Mouse (Mus musculus) intestine, embryonic 16.5 days (tissue): ENCODE measurements around the gene Zdhhc14. TPM values are rescaled to one million over a fixed set of nuclear protein-coding genes. Genes with fewer than 3 reads are reported as not detected.

Experiments used
- ATAC-seq: fragments of 200-750 bp; cut with Nextera tagmentation; 2 replicates; pipeline ENCODE4 v1.8.0; 2017; ENCODE audit warnings: moderate TSS enrichment, moderate library complexity
- H3K27ac ChIP-seq: fragments of 300-500 bp; sonication (generic); 2 replicates; pipeline ENCODE4 v1.5.1; 2014; ENCODE audit warnings: mild to moderate bottlenecking, low read length
- H3K27me3 ChIP-seq: fragments of 300-500 bp; sonication (generic); replicated peaks from 2 replicates; pipeline ENCODE4 v1.6.1; 2014; ENCODE audit warnings: low read length, control low read depth, mixed read lengths; ENCODE audit not compliant: control insufficient read depth, insufficient read depth
- H3K36me3 ChIP-seq: fragments of 300-500 bp; sonication (generic); 2 replicates; pipeline ENCODE4 v1.6.1; 2014; ENCODE audit warnings: low read length, control low read depth; ENCODE audit not compliant: control insufficient read depth, insufficient read depth
- H3K4me1 ChIP-seq: fragments of 300-500 bp; sonication (generic); 2 replicates; pipeline ENCODE4 v1.6.1; 2014; ENCODE audit warnings: low read length, control low read depth, mixed read lengths; ENCODE audit not compliant: control insufficient read depth, insufficient read depth
- H3K4me2 ChIP-seq: fragments of 300-500 bp; sonication (generic); 2 replicates; pipeline ENCODE4 v1.6.1; 2014; ENCODE audit warnings: low read depth, low read length, control low read depth
- H3K4me3 ChIP-seq: fragments of 300-500 bp; sonication (generic); 2 replicates; pipeline ENCODE4 v1.5.1; 2014; ENCODE audit warnings: mild to moderate bottlenecking, low read length
- H3K9ac ChIP-seq: fragments of 300-500 bp; sonication (generic); 2 replicates; pipeline ENCODE4 v1.6.1; 2014; ENCODE audit warnings: low read depth, low read length
- H3K9me3 ChIP-seq: fragments of 300-500 bp; sonication (generic); 2 replicates; pipeline ENCODE4 v1.6.1; 2016; ENCODE audit warnings: low read length, control low read depth; ENCODE audit not compliant: control insufficient read depth
- WGBS: fragments of 180-500 bp; shearing (Covaris S2); extraction: QIAGEN DNeasy Blood & Tissue Kit; methylation state at CpG from one replicate; pipeline ENCODE4 v1.1.7; 2014; 5-methylcytosine and 5-hydroxymethylcytosine counted together
- polyA plus RNA-seq: library from polyadenylated mRNA; unstranded; fragments of >200 nt; fragmentation: Nextera tagmentation; extraction: Ambion mirVana; gene quantifications from 2 replicates; pipeline ENCODE4 v1.2.1, GENCODE M21; 2015

Zdhhc14 gene
- polyA plus RNA-seq, 1 experiment from 2014 or later = 0.48 TPM

- no peaks in the 10 kb centered on the region for H3K27me3 ChIP-seq
- no peak overlapping the region for H3K4me3 ChIP-seq
- no peak overlapping the region for H3K27ac ChIP-seq
- no peak for ATAC-seq
- no peaks in the 10 kb centered on the region for H3K4me1 ChIP-seq
- WGBS = 84% methylated on average over 4 of the region's 4 CpGs
- no peak overlapping the region for H3K9ac ChIP-seq
- no peaks in the 10 kb centered on the region for H3K9me3 ChIP-seq
- H3K4me2 ChIP-seq = no peak overlapping the region
- no peaks in the 10 kb centered on the region for H3K36me3 ChIP-seq
Observed at GRCm38 (mm10) chr17:5560212-5560611, 67.9 kb downstream of the Zdhhc14 start.

- H3K27ac ChIP-seq = no peak overlapping the region
- H3K4me2 ChIP-seq = no peak overlapping the region
- ATAC-seq = no peak
- H3K9ac ChIP-seq = no peak overlapping the region
- H3K4me3 ChIP-seq = no peak overlapping the region
- H3K27me3 ChIP-seq = no peaks in the 10 kb centered on the region
- no peaks in the 10 kb centered on the region for H3K9me3 ChIP-seq
- no peaks in the 10 kb centered on the region for H3K36me3 ChIP-seq
- peaks cover 4% of the 10 kb centered on the region; the same call in 1 of the 2 replicates for H3K4me1 ChIP-seq
- 87% methylated on average over 6 of the region's 6 CpGs for WGBS
Observed at GRCm38 (mm10) chr17:5563108-5563507, 70.8 kb downstream of the Zdhhc14 start.

GRCm38 (mm10) chr17:5566006-5566405 lies 73.6 kb downstream of the Zdhhc14 start:
- H3K4me3 ChIP-seq = no peak overlapping the region
- peaks cover 8% of the 10 kb centered on the region; the same call in 1 of the 2 replicates for H3K4me1 ChIP-seq
- H3K27ac ChIP-seq = no peak overlapping the region
- 56% methylated on average over 7 of the region's 7 CpGs for WGBS
- H3K36me3 ChIP-seq = no peaks in the 10 kb centered on the region
- no peaks in the 10 kb centered on the region for H3K27me3 ChIP-seq
- no peak for ATAC-seq
- no peak overlapping the region for H3K4me2 ChIP-seq
- H3K9me3 ChIP-seq = no peaks in the 10 kb centered on the region
- no peak overlapping the region for H3K9ac ChIP-seq

GRCm38 (mm10) chr17:5567943-5568342 lies 75.6 kb downstream of the Zdhhc14 start:
- 37% methylated on average over 5 of the region's 5 CpGs for WGBS
- Histone ChIP-seq H3K4me2 (no peak overlapping the region), H3K27me3 (no peaks in the 10 kb centered on the region), H3K9me3 (no peaks in the 10 kb centered on the region), H3K4me3 (no peak overlapping the region), H3K27ac (no peak overlapping the region), H3K4me1 (peaks cover 10% of the 10 kb centered on the region; the same call in 1 of the 2 replicates), H3K9ac (no peak overlapping the region), H3K36me3 (no peaks in the 10 kb centered on the region)
- no peak for ATAC-seq

- Histone ChIP-seq H3K27me3 (no peaks in the 10 kb centered on the region), H3K9ac (no peak overlapping the region), H3K4me2 (no peak overlapping the region), H3K27ac (peak overlapping the region; percentile 29), H3K4me3 (no peak overlapping the region), H3K4me1 (peaks cover 10% of the 10 kb centered on the region; the same call in 1 of the 2 replicates), H3K9me3 (no peaks in the 10 kb centered on the region), H3K36me3 (no peaks in the 10 kb centered on the region)
- WGBS = 59% methylated on average over 17 of the region's 17 CpGs
- no peak for ATAC-seq
Observed at GRCm38 (mm10) chr17:5569131-5570030, 77.0 kb downstream of the Zdhhc14 start.

GRCm38 (mm10) chr17:5572096-5572730 lies 79.9 kb downstream of the Zdhhc14 start:
- Histone ChIP-seq H3K9ac (no peak overlapping the region), H3K9me3 (no peaks in the 10 kb centered on the region), H3K4me2 (no peak overlapping the region), H3K36me3 (no peaks in the 10 kb centered on the region), H3K4me3 (no peak overlapping the region), H3K27me3 (no peaks in the 10 kb centered on the region), H3K27ac (no peak overlapping the region), H3K4me1 (peaks cover 10% of the 10 kb centered on the region; the same call in 1 of the 2 replicates)
- ATAC-seq = peak; percentile 70
- WGBS = 67% methylated on average over 1 of the region's 1 CpGs

GRCm38 (mm10) chr17:5572745-5573420 lies 80.5 kb downstream of the Zdhhc14 start:
- ATAC-seq = no peak
- no peak overlapping the region for H3K4me2 ChIP-seq
- H3K9ac ChIP-seq = no peak overlapping the region
- peaks cover 7% of the 10 kb centered on the region; the same call in 1 of the 2 replicates for H3K4me1 ChIP-seq
- no peaks in the 10 kb centered on the region for H3K9me3 ChIP-seq
- H3K36me3 ChIP-seq = no peaks in the 10 kb centered on the region
- no peaks in the 10 kb centered on the region for H3K27me3 ChIP-seq
- H3K4me3 ChIP-seq = no peak overlapping the region
- H3K27ac ChIP-seq = no peak overlapping the region

DNA sequence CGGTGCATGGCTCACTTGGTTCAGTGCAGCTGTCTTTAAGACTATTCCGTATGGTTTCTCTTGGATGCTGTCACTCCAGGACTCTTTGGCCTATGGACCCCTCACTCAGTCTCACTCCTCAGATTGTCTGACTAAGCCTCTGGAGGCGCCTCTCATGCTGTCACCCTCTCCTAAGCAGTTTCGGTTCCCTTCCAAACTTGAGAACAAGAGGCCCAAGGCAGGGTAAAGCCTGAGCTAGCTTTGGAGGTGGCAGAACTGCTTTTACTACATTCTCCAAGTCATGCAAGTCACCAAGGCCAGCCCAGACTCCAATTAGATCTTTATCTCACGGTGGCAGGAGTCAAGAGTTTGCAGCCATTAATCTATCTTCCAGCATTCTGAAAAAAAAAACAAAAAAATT lies 82.3 kb downstream of the Zdhhc14 start:
- H3K27me3 ChIP-seq = no peaks in the 10 kb centered on the region
- no peaks in the 10 kb centered on the region for H3K9me3 ChIP-seq
- WGBS = 74% methylated on average over 5 of the region's 5 CpGs
- H3K4me3 ChIP-seq = no peak overlapping the region
- no peak overlapping the region for H3K27ac ChIP-seq
- ATAC-seq = no peak
- no peaks in the 10 kb centered on the region for H3K36me3 ChIP-seq
- peaks cover 3% of the 10 kb centered on the region; the same call in 1 of the 2 replicates for H3K4me1 ChIP-seq
- H3K4me2 ChIP-seq = no peak overlapping the region
- no peak overlapping the region for H3K9ac ChIP-seq

DNA sequence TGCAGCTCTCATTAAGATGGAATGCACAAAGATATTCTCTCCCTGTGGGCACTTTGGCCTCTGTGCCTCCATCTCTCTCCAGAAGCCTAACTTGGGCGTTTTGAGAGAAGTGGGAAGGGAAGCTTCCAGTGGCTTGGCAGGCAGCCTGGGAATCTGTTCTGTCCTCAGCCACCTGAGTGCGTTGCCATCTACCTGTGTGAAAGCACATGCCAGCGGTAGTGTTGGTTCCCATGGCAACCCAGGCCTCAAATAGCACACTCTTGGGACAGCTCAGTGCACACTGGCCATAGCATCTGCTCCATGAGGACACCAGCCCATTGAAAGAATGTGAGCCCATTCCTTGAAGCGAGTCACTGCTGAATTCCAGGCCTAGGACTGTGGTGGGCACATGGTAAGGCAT lies 83.2 kb downstream of the Zdhhc14 start:
- no peak overlapping the region for H3K27ac ChIP-seq
- 0 out of 2 replicates have a peak, but pooled peaks cover 3% of the 10 kb centered on the region for H3K4me1 ChIP-seq

More for the DNA sequence above, 83.2 kb downstream of the Zdhhc14 start:
- H3K9ac ChIP-seq = no peak overlapping the region
- H3K4me2 ChIP-seq = no peak overlapping the region
- H3K36me3 ChIP-seq = no peaks in the 10 kb centered on the region
- no peak for ATAC-seq
- H3K9me3 ChIP-seq = no peaks in the 10 kb centered on the region
- WGBS = 70% methylated on average over 4 of the region's 4 CpGs
- no peak overlapping the region for H3K4me3 ChIP-seq
- no peaks in the 10 kb centered on the region for H3K27me3 ChIP-seq
